Mouse (Mus musculus): ENCODE data around the gene Mtf1.

The Mtf1 gene

GRCm38 (mm10) chr4:124801552-124802308, at the start of gene Mtf1:
TSS of gene Mtf1 (plus strand) at chr4:124802104.
- DNase-seq (ENCODE audit: low spot score): peak; percentile 66

GRCm38 (mm10) chr4:124752281-124753199, 49.4 kb upstream of the Mtf1 start:
- DNase-seq (ENCODE audit: low spot score): no peak

GRCm38 (mm10) chr4:124755526-124755925, 46.4 kb upstream of the Mtf1 start:
- DNase-seq (ENCODE audit: low spot score): no peak

- no peak for DNase-seq (ENCODE audit: low spot score)
Observed at GRCm38 (mm10) chr4:124759305-124759811, 42.5 kb upstream of the Mtf1 start.

- DNase-seq (ENCODE audit: low spot score): no peak
Observed at GRCm38 (mm10) chr4:124761201-124761600, 40.7 kb upstream of the Mtf1 start.

GRCm38 (mm10) chr4:124762858-124763452, 38.9 kb upstream of the Mtf1 start:
- no peak for DNase-seq (ENCODE audit: low spot score)

GRCm38 (mm10) chr4:124765802-124766565, 35.9 kb upstream of the Mtf1 start:
- DNase-seq (ENCODE audit: low spot score): no peak

- no peak for DNase-seq (ENCODE audit: low spot score)
Observed at GRCm38 (mm10) chr4:124766566-124766940, 35.4 kb upstream of the Mtf1 start.

GRCm38 (mm10) chr4:124768963-124769591, 32.8 kb upstream of the Mtf1 start:
- no peak for DNase-seq (ENCODE audit: low spot score)

- no peak for DNase-seq (ENCODE audit: low spot score)
Observed at GRCm38 (mm10) chr4:124770624-124771023, 31.3 kb upstream of the Mtf1 start.

- DNase-seq (ENCODE audit: low spot score): no peak
Observed at GRCm38 (mm10) chr4:124772125-124772524, 29.8 kb upstream of the Mtf1 start.

- DNase-seq (ENCODE audit: low spot score): no peak
Observed at GRCm38 (mm10) chr4:124773449-124773848, 28.5 kb upstream of the Mtf1 start.

GRCm38 (mm10) chr4:124773995-124774394, 27.9 kb upstream of the Mtf1 start:
- no peak for DNase-seq (ENCODE audit: low spot score)

- no peak for DNase-seq (ENCODE audit: low spot score)
Observed at GRCm38 (mm10) chr4:124774429-124774828, 27.5 kb upstream of the Mtf1 start.

GRCm38 (mm10) chr4:124781361-124781760, 20.5 kb upstream of the Mtf1 start:
- DNase-seq (ENCODE audit: low spot score): no peak

GRCm38 (mm10) chr4:124782395-124782794, 19.5 kb upstream of the Mtf1 start:
- DNase-seq (ENCODE audit: low spot score): no peak

GRCm38 (mm10) chr4:124783937-124784336, 18.0 kb upstream of the Mtf1 start:
- DNase-seq (ENCODE audit: low spot score): no peak

- DNase-seq (ENCODE audit: low spot score): no peak
Observed at GRCm38 (mm10) chr4:124790013-124790412, 11.9 kb upstream of the Mtf1 start.

- no peak for DNase-seq (ENCODE audit: low spot score)
Observed at GRCm38 (mm10) chr4:124792114-124792513, 9.8 kb upstream of the Mtf1 start.

- no peak for DNase-seq (ENCODE audit: low spot score)
Observed at GRCm38 (mm10) chr4:124796141-124796540, 5.8 kb upstream of the Mtf1 start.

- no peak for DNase-seq (ENCODE audit: low spot score)
Observed at GRCm38 (mm10) chr4:124796913-124797312, 5.0 kb upstream of the Mtf1 start.
